ENCODE assay signal across 8 mouse cellular contexts in the genomic region with DNA sequence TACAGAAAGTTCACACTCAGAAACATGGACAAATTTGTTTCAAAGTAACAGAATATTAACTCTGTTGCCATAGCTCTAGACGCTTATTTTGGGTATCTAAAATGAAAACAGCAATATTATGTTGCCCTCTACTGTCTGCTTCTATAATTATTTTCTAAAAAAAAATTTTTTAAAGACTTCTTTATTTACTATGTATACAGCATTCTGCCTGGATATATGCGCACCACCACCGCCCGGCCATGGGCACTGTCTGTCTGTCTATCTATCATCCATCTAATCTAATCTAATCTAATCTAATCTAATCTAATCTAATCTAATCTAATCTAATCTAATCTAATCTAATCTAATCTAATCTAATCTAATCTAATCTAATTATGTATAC. TPM values are rescaled to one million over a fixed set of nuclear protein-coding genes. Genes with fewer than 3 reads are reported as not detected.
DNase-seq lines count a peak whose midpoint lies in the region; ATAC-seq and TF ChIP-seq lines count a peak whose summit lies in the region.

No protein-coding gene starts in this region.

- ATAC-seq in megakaryocyte, adult 5-6 weeks (ENCODE audit: poor library complexity, severe bottlenecking), result peak; percentile 8; the same call in 1 of the 2 replicates
- ATAC-seq in activated CD4-positive, CD25-positive, alpha-beta regulatory T cell, adult 4 months, result no peak

- no peaks in the 10 kb centered on the region; the same call in 1 of the 2 replicates for H3K36me3 ChIP-seq in heart, adult 2 months (ENCODE audit: control insufficient read depth, insufficient read depth, low read length)
- peaks cover 22% of the 10 kb centered on the region for H3K36me3 ChIP-seq in E14TG2a.4 (ENCODE audit: insufficient read depth, low read length)
- peaks cover 11% of the 10 kb centered on the region; the same call in 1 of the 2 replicates for H3K36me3 ChIP-seq in hindbrain, embryonic 10.5 days

- no peaks in the 10 kb centered on the region for H3K79me2 ChIP-seq in heart, adult 2 months (replicated peaks; ENCODE audit: control insufficient read depth, insufficient read depth, low read length)

- no peaks in the 10 kb centered on the region for H3K27me3 ChIP-seq in heart, adult 2 months (ENCODE audit: control insufficient read depth, insufficient read depth, low read length)
- H3K27me3 ChIP-seq in E14TG2a.4 (ENCODE audit: insufficient read depth, low read length), result no peaks in the 10 kb centered on the region
- no peaks in the 10 kb centered on the region for H3K27me3 ChIP-seq in hindbrain, embryonic 10.5 days (ENCODE audit: insufficient read depth, poor library complexity, severe bottlenecking)

- intact Hi-C loops in heart, adult 2 months (cut with DNase I), result no loop called here

- TF ChIP-seq EP300 in heart, adult 2 months (IDR thresholded peaks at IDR 0.05; ENCODE audit: insufficient read depth, low read depth, low read length), result no peak

- peak overlapping the region; percentile 76 for H3K4me3 ChIP-seq in heart, adult 2 months
- peak overlapping the region; percentile 89 for H3K4me3 ChIP-seq in E14TG2a.4 (replicated peaks; ENCODE audit: low read length)
- peak overlapping the region; percentile 67 for H3K4me3 ChIP-seq in hindbrain, embryonic 10.5 days

- WGBS in heart, adult 2 months, result 25% methylated on average over 4 of the region's 4 CpGs
- 64% methylated on average over 4 of the region's 4 CpGs for WGBS in hindbrain, embryonic 10.5 days

- TF ChIP-seq CTCF in heart, adult 2 months (IDR thresholded peaks at IDR 0.05), result peak; percentile 27
- peak; percentile 20 for TF ChIP-seq CTCF in E14TG2a.4 (conservative IDR thresholded peaks at IDR 0.05; ENCODE audit: low read length)

- no peak for TF ChIP-seq POLR2A in heart, adult 2 months (IDR thresholded peaks at IDR 0.05; ENCODE audit: insufficient read depth, low read depth, low read length)

- no peaks in the 10 kb centered on the region for H3K9me3 ChIP-seq in E14TG2a.4 (ENCODE audit: low read length)
- H3K9me3 ChIP-seq in hindbrain, embryonic 10.5 days, result no peaks in the 10 kb centered on the region

- H3K4me1 ChIP-seq in heart, adult 2 months (ENCODE audit: control insufficient read depth, insufficient read depth, low read length), result no peaks in the 10 kb centered on the region
- H3K4me1 ChIP-seq in E14TG2a.4 (replicated peaks; ENCODE audit: low read depth, low read length), result peaks cover 5% of the 10 kb centered on the region
- peaks cover 10% of the 10 kb centered on the region for H3K4me1 ChIP-seq in hindbrain, embryonic 10.5 days (replicated peaks)

- no peak overlapping the region for H3K9ac ChIP-seq in heart, adult 2 months (ENCODE audit: low read depth, low read length)

- peak overlapping the region; percentile 99 for H3K27ac ChIP-seq in heart, adult 2 months
- peak overlapping the region; percentile 98 for H3K27ac ChIP-seq in hindbrain, embryonic 10.5 days

- DNase-seq in heart, adult 2 months, result no peak
- no peak for DNase-seq in heart, adult 11 months
- no peak for DNase-seq in hindbrain, embryonic 10.5 days (ENCODE audit: low spot score)
- no peak for DNase-seq in adrenal gland, postnatal 4 days (ENCODE audit: low spot score in 2 of 2)
- no peak for DNase-seq in adrenal gland, postnatal 14 days

RNA-seq across cellular contexts. Expression of a gene that starts 0.3 kb away (rescaled TPM):
- total RNA-seq in heart, adult 2 months (2021), result 10 to 100 TPM; 26.1 to 31.4 TPM
- polyA plus RNA-seq in heart, adult 2 months (2012; rRNA removed), result 13.8 and 15.7 TPM in 2 replicates
- polyA plus RNA-seq in hindbrain, embryonic 10.5 days (2016; fragmentation: Nextera tagmentation; extraction: Ambion mirVana), result 20.4 and 22.5 TPM in 2 replicates
- 25.7 and 33.5 TPM in 2 replicates for total RNA-seq in megakaryocyte, adult 5-6 weeks (2015)
- 15.1 and 16.1 TPM in 2 replicates for total RNA-seq in megakaryocyte, adult 5-6 weeks (2017)
- total RNA-seq in adrenal gland, postnatal 4 days (2021), result 10 to 100 TPM; 15.6 TPM
- total RNA-seq in adrenal gland, postnatal 14 days (2021), result 14.5 and 15.6 TPM in 2 replicates
- polyA plus RNA-seq in activated CD4-positive, CD25-positive, alpha-beta regulatory T cell, adult 4 months (2017; shearing (Covaris generic)), result 10 to 100 TPM in 1 of 2 experiments, 1 to 10 TPM in 1; 9.6 to 12.7 TPM

RNA-seq across cellular contexts. Expression of a gene that starts 55.8 kb away (rescaled TPM):
- total RNA-seq in heart, adult 2 months (2021), result 1 to 10 TPM; 9.0 to 9.5 TPM
- 3.4 and 5.9 TPM in 2 replicates for polyA plus RNA-seq in heart, adult 2 months (2012; rRNA removed)
- polyA plus RNA-seq in hindbrain, embryonic 10.5 days (2016; fragmentation: Nextera tagmentation; extraction: Ambion mirVana), result 21.1 and 22.9 TPM in 2 replicates
- total RNA-seq in megakaryocyte, adult 5-6 weeks (2015), result 1.1 and 1.4 TPM in 2 replicates
- 0.44 and 1.2 TPM in 2 replicates for total RNA-seq in megakaryocyte, adult 5-6 weeks (2017)
- total RNA-seq in adrenal gland, postnatal 4 days (2021), result 10 to 100 TPM; 21.1 to 24.4 TPM
- 12.6 and 14.4 TPM in 2 replicates for total RNA-seq in adrenal gland, postnatal 14 days (2021)
- polyA plus RNA-seq in activated CD4-positive, CD25-positive, alpha-beta regulatory T cell, adult 4 months (2017; shearing (Covaris generic)), result 1 to 10 TPM; 3.0 to 3.4 TPM
